Mouse (Mus musculus): ENCODE measurements around the gene Pth1r.

DNA sequence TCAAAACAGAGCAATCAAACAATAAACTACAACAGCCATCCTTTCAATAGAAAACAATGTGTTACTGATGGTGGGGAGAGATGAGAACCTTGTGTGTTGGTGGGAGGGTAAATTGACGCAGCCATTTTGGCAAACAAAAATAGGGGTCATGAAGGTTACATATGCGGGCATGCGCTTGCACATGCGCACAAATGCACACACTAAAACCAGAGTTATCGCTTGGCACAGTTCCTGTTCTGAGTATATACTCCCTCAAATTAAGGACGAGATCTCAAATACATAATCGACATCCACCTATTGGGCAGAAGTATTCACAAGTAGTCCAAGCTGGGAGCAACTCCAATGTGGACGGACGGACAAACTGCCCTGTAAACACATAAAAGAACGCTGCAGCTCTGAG lies 25.4 kb upstream of the Pth1r start:
- no peak for TF ChIP-seq CTCF (IDR thresholded peaks at IDR 0.05; ENCODE audit: control insufficient read depth, insufficient read depth, insufficient read length)
- TF ChIP-seq USF1 (IDR thresholded peaks at IDR 0.05; ENCODE audit: low read depth), result no peak
- no peak for TF ChIP-seq MAX (IDR thresholded peaks at IDR 0.05)
- no peak for TF ChIP-seq CEBPB (IDR thresholded peaks at IDR 0.05; ENCODE audit: low read depth)
- TF ChIP-seq MYOD1 (IDR thresholded peaks at IDR 0.05; ENCODE audit: control insufficient read depth, insufficient read length, low read depth), result no peak
- TF ChIP-seq MYOG (IDR thresholded peaks at IDR 0.05; ENCODE audit: control insufficient read depth, extremely low read depth, insufficient read length), result no peak

Measured in C2C12 (cell line).